Mouse (Mus musculus): ENCODE data around the gene Clic5. TPM values are rescaled to one million over a fixed set of nuclear protein-coding genes. Genes with fewer than 3 reads are reported as not detected.
"Not testable (repeated sequence)": the region's sequence is repeated elsewhere in the genome, so short reads cannot be mapped to it uniquely, and the experiment has no call there.

Gene Clic5
- total RNA-seq (2014; fragmentation: Nextera tagmentation) (0.26 TPM in 1 of 2 replicates, not detected in the other), total RNA-seq (2017) (0.26 and 0.57 TPM in 2 replicates)

- ATAC-seq (replicated peaks; ENCODE audit: poor library complexity, severe bottlenecking) = peak; percentile 69
Observed at GRCm38 (mm10) chr17:44188042-44188768, at the start of gene Clic5. TSS of gene Clic5 (plus strand) at chr17:44188584.

- ATAC-seq (replicated peaks; ENCODE audit: poor library complexity, severe bottlenecking) = no peak
Observed at GRCm38 (mm10) chr17:44145806-44146205, 42.6 kb upstream of the Clic5 start.

GRCm38 (mm10) chr17:44148109-44148846, 40.1 kb upstream of the Clic5 start:
- ATAC-seq (replicated peaks; ENCODE audit: poor library complexity, severe bottlenecking) = no peak

- peak; percentile 81 for ATAC-seq (replicated peaks; ENCODE audit: poor library complexity, severe bottlenecking)
Observed at GRCm38 (mm10) chr17:44151130-44151529, 37.3 kb upstream of the Clic5 start.

DNA sequence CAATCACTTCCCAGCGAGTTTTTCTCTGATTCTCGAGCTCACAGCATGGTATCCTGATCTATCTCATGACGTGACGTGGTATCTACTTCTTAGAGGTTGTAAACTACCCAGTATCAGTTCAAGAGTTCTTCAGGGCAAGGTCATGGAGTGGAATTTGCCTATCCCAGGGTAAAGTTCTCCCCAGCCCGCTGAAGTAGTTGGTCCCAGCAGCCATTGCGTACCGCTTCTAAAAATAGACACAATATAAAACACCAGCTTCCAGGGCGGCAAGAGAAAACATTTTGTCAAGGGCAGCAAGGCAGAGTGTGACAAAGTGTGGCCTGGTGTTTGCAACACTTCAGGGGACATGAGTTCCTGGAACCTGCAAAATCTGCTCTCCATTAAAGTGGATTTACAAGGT, 36.5 kb upstream of the Clic5 start:
- ATAC-seq (replicated peaks; ENCODE audit: poor library complexity, severe bottlenecking) = no peak

GRCm38 (mm10) chr17:44153871-44154270, 34.5 kb upstream of the Clic5 start:
- no peak for ATAC-seq (replicated peaks; ENCODE audit: poor library complexity, severe bottlenecking)

GRCm38 (mm10) chr17:44155204-44155603, 33.2 kb upstream of the Clic5 start:
- ATAC-seq (replicated peaks; ENCODE audit: poor library complexity, severe bottlenecking) = no peak

GRCm38 (mm10) chr17:44158186-44158585, 30.2 kb upstream of the Clic5 start:
- no peak for ATAC-seq (replicated peaks; ENCODE audit: poor library complexity, severe bottlenecking)

DNA sequence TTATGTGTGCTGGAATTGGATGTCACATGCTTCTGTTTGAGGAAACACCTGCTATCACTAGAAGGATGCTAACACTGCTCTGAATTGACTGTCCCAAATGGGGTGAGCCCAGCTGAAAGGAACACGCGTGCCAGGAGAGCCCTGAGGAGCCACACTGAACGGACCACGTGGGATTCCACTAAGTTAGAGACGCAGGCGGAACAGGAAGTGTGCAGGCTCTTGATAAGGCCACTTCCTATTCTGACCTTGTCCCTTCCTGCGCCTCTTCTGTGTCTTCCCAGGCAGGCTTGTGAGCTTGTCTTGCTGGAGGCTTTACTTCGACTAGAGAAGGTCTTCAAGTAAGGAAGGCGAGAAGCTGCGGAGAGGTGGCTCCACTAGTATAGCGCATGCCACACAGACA, 27.9 kb upstream of the Clic5 start:
- ATAC-seq (replicated peaks; ENCODE audit: poor library complexity, severe bottlenecking) = peak; percentile 82

- ATAC-seq (replicated peaks; ENCODE audit: poor library complexity, severe bottlenecking) = no peak; the same call in 1 of the 2 replicates
Observed at GRCm38 (mm10) chr17:44162514-44162913, 25.9 kb upstream of the Clic5 start.

DNA sequence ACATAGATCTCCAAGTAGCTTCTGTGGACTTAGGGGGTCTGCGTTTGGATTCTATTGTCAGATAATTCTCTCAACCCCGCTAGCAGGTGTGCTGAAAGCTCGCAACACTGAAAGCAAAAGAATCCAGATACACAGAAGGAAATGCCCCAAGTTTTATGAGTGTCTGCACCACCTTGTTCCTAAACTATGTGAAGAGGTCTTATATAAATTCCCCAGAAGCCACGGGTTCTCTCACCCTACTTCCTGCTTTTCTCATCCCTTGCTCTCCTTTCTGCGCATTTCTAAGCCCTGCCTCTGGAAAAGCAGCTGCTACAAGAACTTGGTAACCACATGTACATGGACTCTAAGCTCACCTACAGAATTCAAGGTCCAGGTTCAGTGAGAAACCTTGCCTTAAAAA, 25.4 kb upstream of the Clic5 start:
- no peak for ATAC-seq (replicated peaks; ENCODE audit: poor library complexity, severe bottlenecking)

- peak; percentile 85 for ATAC-seq (replicated peaks; ENCODE audit: poor library complexity, severe bottlenecking)
Observed at GRCm38 (mm10) chr17:44165730-44166347, 22.5 kb upstream of the Clic5 start.

DNA sequence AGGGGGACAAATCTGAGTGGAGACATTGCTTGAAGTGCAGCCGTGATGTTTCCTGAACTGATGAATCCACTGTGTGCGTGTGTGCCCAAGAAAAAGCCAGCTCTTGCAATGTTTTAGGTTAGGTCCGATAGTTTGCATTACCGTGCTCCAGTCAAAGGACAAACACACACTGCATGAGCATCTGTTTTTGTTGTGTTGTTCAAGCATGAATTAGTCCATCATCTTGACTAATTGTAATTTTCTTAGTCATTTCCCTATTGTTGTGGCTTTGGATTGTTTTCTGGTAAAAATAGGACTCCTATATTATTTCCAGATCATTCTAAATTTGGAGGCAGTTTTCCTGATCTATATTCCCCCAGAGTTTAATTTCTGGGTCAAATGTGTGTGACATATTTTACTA, 18.7 kb upstream of the Clic5 start:
- ATAC-seq (replicated peaks; ENCODE audit: poor library complexity, severe bottlenecking) = no peak

GRCm38 (mm10) chr17:44170316-44170715, 18.1 kb upstream of the Clic5 start:
- ATAC-seq (replicated peaks; ENCODE audit: poor library complexity, severe bottlenecking) = no peak

- no peak for ATAC-seq (replicated peaks; ENCODE audit: poor library complexity, severe bottlenecking)
Observed at GRCm38 (mm10) chr17:44171930-44172329, 16.5 kb upstream of the Clic5 start.

GRCm38 (mm10) chr17:44173341-44173740, 15.0 kb upstream of the Clic5 start:
- no peak for ATAC-seq (replicated peaks; ENCODE audit: poor library complexity, severe bottlenecking)

GRCm38 (mm10) chr17:44177291-44177690, 11.1 kb upstream of the Clic5 start:
- no peak for ATAC-seq (replicated peaks; ENCODE audit: poor library complexity, severe bottlenecking)

DNA sequence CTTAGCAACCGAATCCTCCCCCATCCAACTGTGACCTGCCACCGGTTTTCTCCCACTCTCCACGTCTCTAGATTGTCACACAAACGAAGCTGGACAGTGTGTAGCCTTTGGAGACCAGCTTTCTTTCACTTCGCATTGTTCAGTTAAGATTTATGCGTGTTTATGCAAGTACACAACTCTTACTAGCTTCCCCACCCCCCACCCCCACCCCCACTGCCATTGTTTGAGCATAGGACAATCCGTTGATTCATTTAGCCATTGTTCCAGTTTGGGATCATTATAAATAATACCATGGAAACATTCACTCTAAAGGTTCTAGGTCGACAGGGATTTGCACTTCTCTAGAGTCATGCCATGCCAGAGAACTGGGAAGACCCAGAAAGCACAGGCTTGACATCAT, 7.0 kb upstream of the Clic5 start:
- no peak for ATAC-seq (replicated peaks; ENCODE audit: poor library complexity, severe bottlenecking)

- no peak for ATAC-seq (replicated peaks; ENCODE audit: poor library complexity, severe bottlenecking)
Observed at GRCm38 (mm10) chr17:44186871-44187270, 1.5 kb upstream of the Clic5 start.

GRCm38 (mm10) chr17:44187537-44187936, 847 bp upstream of the Clic5 start:
- ATAC-seq (replicated peaks; ENCODE audit: poor library complexity, severe bottlenecking) = not testable (repeated sequence)

DNA sequence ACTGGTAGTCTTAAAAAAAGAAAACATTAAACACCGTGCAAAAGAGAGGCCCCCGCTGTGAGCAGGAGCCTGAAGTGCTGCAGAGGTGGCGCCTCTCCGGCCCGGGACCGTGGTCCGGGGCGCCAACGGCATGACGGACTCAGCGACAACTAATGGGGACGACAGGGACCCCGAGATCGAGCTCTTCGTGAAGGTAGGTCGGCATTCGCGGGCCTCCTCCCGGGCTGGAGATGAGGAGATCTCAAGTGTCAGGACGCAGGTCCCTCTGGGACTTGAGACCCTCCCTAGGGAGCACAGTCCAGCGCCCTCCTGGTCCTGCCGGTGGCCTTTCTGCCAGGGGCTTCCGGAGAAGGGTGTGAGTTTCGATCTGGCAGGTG, 373 bp downstream of the Clic5 start:
- peak; percentile 49 for ATAC-seq (replicated peaks; ENCODE audit: poor library complexity, severe bottlenecking)

All from granulocyte monocyte progenitor cell, adult 5-6 weeks (primary cell).